Mouse (Mus musculus) testis, postnatal 10 days (tissue): Measurements from ENCODE around the gene Ptpn18.
"Not testable (repeated sequence)": the region's sequence is repeated elsewhere in the genome, so short reads cannot be mapped to it uniquely, and the experiment has no call there.

ENCODE experiments used
- DNase-seq: peaks from one replicate; pipeline ENCODE4 v3.0.0; 2021; ENCODE audit warnings: low spot score

The Ptpn18 gene

DNA sequence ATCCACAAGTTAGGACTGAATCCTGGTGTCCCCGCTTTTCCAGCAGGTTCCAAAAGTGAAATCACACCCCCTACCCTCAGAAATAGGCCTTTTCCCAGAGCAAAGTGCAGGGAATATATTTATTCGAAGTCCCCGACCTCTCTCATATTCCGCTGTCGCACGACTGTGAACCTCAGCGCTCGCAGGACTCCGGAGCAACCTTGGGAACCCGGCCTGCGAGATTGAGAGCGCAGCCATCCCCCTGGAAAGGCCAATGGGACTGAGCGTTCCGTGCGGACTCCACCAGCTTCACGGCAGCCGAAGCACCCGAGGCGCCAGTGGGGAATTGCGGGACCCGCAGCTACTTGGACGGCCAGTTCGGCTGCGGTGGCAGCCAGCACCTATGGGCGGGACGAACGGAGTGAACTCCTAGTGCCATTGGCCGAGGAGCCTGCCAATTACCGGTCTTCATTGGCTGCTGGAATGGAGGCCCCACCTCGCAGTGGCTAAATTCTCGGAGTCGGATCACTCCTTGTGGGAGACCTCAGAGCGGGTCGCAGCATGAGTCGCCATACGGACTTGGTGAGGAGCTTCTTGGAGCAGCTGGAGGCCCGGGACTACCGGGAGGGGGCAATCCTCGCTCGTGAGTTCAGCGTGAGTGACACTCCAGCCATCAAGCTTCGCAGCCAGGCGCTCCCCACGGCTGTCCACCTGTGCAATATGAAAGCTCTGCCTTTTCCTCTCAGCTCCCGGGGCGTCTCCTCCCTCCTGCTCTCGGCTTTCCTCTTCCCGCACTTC is at the start of gene Ptpn18:
Gene Ptpn18, plus strand, starts transcription at position 479 of the 777 bp plus-strand sequence.
- peak; percentile 89 for DNase-seq

DNA sequence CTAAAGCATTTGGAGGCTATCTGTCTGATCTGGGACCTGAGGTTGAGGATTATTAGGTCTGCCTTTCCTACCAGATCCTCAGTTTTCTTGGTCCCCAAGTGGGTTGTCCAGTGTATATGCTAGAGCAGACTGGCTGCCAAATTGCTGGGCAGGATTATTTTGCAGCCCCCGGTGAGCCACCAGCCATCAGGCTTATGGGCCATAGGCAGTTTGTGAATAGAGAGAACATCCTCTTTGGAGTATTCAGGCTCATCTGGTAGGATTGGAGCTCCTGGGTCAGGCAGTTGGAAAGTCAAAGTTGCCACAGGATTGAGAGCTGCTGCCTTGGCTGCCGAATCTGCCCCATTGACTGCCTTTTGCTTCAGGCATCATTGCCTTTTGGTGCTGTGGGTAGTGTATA is 31.1 kb upstream of the Ptpn18 start:
- DNase-seq: no peak

DNA sequence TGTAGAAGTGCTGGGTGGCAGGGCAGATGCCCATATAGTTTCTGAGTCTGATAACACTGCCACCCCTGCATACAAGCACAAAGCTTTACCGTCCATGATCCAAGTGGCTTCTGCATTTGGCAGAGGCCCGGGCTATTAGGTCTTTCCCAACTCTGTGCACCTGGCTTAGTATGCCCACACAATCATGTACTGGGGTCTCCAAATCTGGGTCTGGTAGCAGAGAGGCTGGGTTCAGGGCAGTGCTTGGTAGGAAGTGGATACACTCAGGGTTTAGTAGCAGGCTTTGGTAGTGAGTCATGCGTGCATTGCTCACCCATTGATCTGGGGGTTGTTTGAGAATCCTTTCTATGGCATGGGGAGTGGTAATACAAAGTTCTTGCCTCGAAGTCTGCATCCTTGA is 30.3 kb upstream of the Ptpn18 start:
- DNase-seq: no peak

DNA sequence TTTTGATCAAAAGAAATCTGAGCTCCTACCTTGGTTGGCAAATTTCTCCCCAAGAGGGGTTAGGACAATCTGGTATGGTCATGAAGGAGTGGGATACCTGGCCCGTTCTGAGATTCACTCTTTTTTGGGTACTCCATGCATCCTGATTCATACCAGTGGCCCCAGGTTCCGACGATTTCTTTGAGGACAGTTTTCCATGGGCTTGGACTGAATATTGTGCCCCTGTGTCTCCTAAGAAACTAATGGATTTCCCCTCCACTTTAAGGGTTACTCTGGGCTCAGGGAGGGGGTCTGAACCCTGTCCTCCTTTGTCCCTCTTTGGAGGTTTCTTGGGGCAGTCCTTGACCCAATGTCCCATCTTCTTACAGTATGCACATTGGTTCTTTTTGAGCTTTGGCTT is 28.6 kb upstream of the Ptpn18 start:
- no peak for DNase-seq

DNA sequence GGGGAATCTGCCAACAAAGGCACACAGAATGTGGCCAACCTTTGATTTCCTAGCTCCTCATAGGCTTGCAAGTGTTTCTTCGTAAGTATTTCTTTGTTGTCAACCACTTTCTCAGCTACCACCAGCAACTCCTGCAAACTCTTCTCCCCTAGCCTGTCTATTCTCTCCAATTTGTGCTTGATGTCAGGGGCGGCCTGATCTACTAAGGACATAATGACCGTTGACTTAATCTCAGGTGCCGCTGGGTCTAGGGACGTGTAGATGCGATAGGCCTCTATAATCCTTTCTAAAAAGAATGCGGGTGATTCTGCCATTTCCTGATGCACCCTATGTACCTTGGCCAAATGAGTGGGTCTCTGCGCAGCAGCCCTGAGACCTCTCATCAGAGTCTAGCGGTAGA is 28.1 kb upstream of the Ptpn18 start:
- DNase-seq: no peak

DNA sequence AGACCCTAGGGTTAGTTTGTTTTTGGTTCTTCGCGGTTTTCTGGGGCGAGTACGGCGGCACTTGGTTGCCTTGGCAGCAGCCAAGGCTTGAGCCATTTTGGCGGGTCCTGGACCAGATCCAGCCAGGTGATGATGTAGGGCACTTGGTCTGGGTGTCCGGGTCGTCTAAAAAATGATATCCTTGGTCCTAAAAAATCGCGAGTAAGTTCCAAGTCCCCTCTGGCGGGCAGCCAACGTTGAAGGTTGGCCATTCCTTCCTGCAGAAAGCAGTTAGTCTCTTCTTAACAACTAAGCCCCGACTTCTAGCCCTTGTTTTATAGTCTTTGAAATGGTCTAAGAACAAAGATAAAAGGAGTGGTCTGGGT is 27.2 kb upstream of the Ptpn18 start:
- peak; percentile 78 for DNase-seq

DNA sequence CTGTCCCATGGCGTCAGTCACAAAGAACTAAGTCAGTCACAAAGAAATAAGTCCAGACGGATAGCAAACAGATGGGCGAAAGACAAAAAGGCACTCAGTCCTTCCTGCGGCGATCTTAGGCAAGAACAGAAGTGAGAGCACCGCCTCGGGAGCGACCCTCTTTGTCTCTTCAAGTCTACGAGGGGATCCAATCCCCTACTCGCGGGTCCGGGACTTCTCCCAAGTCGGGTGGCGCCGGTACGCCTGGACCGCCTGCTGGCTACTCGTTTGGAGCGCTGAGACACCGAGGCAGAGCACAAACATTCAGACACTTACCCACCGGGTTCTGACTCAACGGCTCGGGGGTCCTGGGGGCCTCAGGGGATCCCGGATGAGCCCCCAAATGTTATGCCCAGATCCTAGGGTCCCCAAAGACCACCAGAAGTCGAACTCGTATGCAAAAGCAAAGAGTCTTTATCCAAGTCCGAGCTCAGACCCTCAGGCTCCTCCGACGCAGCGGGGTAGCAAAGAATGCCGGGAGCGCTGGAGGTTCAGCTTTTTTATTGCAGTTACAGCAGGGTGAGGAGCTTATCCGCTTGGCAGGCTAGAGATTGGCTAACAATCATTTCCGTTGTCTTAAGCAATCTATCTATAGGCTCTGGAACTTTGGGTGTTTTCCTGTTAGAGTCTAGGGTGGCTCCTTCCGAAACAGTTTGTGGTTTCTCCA is 26.6 kb upstream of the Ptpn18 start:
- peak; percentile 52 for DNase-seq

DNA sequence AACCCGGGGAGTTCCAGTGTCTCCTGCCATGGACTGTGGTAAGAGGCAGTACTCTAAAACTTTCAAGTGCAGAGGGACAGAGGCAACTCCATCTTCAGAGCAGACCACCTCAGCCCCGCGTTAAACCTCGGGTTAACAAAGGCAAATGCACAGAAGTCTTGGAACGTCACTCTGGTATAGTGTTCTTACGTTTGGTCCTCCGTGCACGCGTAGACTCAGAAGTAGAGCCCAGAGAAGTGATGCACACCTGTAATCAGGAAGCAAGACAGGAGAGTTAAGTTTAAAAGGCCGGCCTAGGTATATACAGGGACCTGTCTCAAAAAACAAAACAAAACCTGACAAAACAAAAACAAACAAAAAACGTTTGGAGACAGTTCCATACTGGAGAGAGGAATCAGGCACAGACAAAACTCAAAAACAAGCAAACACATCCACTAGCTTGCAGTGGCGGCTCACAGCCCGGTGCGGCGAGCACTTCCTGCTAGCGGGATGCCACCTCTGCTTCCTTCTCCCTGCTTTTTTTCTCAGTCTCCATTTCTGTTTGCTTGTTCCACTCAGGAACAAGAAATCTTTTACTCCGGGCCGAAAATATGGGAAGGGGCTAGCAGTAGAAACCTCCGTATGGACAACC is 25.6 kb upstream of the Ptpn18 start:
- DNase-seq: no peak

DNA sequence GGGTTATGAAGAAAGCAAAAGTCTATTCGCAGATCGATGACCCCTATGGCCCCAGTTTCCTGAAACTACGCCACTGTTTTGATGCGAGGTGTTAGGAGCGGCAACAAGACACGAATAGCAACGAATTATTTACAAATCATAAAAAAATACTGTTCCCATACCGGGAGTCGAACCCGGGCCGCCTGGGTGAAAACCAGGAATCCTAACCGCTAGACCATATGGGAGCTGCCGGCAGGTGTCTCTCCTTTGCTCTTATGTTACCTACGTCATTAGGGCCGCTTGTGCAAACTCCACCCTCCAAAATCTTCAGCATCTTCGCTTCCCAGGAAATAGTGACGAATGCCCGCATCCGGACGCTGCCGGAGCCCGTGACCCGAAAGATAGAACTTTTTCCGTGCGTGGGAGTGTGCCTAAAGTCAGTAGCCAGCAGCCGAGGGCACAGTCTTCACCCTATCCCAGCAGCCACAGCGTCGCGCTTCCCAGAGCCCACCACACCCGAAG is 24.9 kb upstream of the Ptpn18 start:
- DNase-seq: peak; percentile 88

DNA sequence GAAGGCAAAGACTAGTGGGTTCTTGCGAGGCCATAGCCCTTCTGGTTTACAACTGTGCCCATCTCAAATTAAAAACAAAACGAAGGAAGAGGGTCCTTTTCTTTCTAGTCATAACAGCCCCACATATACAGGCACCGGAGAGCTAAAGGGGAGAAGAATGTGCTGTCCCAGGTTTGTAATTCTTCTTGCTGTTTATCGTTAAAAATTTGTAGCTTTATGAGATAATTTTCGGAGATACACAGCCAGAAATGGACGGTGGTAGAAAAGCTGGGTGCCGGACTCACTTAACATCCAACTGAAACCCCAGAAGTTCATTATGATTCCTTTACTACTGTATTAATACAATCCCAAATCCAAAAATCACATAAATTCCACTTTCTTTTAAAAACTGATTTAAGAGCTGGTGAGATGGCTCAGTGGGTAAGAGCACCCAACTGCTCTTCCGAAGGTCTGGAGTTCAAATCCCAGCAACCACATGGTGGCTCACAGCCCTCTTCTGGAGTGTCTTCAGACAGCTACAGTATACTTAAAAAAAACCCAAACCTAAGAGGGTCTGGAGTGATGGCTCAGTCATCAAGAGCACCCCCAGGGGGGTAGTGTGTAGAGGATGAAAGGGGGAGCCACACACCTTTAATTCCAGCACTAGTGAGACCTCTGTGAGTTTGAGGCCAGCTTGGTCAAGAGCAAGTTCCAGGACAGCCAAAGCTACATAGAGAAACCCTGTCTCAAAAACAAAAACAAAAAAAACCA is 24.0 kb upstream of the Ptpn18 start:
- no peak for DNase-seq

DNA sequence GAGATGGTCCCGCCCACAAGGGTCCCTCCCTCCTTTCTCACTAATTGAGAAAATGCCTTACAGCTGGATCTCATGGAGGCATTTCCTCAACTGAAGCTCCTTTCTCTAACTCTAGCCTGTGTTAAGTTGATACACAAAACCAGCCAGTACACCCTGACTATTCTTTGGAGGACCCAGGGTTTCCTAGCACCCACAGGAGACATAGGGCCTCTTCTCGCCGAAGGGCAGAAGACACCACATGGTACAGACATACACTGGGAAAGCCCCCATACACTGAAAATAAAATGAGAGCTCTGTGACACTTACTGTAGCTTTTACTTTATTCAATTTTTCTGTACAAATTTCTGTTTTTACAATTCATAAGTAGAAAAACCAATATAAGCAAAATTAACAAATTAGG is 23.2 kb upstream of the Ptpn18 start:
- no peak for DNase-seq

DNA sequence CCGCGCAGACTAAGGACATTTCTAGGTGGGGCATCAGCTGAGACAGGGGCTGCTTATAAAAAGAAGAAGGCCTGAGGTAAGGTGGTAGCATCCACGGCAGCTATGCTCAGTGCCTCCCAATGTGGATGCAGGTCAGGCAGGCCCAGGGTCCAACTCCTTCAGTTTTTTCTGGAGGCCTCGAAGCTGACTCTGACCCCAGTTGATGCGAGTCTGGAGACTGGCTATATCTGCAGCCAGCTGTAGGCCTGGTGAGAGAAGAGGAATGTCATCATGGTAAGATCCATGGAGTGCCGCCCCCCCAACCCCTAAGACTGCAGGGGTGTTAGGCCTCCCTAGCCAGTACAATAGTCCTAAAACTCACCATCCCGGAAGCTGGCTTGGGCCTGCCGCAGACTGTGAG is 22.2 kb upstream of the Ptpn18 start:
- not testable (repeated sequence) for DNase-seq

DNA sequence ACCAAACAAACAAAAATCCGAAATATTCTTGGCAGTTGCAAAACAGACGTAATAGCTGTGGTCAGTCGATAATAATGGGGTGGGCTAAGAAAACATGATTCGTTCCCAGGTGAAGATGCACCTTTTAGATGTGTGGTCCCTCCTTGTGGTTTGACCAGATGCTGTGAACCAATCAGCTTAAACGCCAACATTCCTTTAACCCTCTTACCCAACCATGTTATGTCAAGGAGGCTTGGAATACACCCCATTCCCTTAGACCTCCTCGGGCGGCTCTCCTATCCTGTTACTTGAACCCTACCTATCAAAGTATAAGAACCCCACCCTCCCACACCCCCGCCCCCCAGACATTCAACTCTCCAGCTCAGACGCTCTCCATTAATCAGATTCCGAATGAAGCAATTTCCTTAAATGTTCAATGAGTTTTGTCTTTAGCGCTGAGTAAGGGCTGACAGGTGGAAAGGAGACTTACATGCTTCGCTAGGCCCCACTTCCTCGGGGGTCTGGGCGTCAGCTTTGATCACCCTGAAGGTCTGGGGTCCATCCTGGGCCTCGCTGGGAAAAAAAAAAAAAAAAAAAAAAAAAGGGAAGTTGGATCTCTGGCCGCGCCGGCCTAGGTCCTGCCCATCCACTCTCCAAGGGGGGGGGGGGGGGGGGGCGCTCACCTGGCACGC is 21.0 kb upstream of the Ptpn18 start:
- DNase-seq: no peak

DNA sequence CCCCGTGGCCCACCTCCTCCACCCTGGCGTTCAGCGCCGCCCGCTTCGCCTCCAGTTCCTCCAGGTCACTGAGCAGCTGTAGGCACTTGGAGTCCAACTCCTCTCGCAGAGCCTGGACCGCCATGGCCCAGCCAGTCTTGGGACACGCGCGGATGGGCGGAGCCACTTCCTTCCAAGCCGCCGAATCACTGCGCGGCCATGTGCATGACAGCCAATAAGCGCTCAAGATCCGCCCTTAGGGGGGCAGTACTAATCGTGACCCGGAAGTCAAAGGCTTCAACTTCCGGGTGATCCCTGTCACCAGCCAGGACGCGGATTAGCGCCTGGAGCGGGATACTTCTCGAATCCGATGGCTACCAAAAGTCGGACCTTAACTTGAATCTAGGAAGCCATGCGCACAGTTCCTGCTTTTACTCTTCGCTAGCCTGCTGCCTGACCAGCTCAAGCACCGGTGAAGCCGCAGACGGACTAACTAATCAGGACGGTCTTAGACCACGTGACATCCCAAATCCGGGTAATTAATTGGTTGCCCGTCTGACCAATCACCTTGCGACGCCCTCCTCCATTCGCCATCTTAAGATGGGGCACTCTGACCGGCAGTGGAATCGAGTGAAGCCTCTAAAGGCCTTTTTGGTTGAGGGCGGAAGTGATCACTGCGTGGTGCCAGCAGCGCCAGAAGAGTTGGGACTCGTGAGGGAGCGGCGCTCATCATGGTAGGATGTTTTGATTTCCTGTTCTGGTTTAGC is 20.2 kb upstream of the Ptpn18 start, which contains the start of the genes Ccdc115 and Imp4:
Gene Ccdc115, minus strand, starts transcription at position 458 of the 746 bp plus-strand sequence.
Gene Imp4, plus strand, starts transcription at position 637 of the 746 bp plus-strand sequence.
- DNase-seq: peak; percentile 96

DNA sequence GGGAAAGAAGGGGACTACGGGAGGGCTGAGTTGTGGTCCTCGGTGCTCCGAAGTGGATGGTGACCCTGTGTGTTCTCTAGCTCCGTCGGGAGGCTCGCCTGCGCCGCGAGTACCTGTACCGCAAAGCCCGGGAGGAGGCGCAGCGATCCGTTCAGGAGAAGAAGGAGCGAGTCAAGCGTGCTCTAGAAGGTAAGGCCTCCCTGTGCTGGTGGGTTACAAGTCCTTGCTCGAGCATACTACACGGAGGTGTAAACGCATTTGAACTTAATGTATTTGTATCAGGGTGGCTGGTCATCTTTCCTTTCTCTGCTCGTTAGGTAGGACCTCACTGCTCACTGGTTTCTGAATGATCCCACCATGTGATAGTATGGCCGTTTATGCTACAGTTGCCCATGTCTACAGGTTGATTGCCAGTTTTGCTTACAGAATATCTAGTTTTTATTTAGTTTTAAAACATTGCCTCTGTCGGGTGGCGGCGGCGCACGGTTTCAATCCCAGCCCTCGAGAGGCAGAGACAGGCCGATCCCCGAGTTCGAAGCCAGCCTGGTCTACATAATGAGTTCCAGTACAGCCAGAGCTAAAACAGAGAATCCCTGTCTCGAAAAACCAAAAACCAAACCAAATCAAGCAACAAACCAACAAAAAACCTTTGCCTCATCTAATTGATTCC is 19.5 kb upstream of the Ptpn18 start:
- peak; percentile 75 for DNase-seq

DNA sequence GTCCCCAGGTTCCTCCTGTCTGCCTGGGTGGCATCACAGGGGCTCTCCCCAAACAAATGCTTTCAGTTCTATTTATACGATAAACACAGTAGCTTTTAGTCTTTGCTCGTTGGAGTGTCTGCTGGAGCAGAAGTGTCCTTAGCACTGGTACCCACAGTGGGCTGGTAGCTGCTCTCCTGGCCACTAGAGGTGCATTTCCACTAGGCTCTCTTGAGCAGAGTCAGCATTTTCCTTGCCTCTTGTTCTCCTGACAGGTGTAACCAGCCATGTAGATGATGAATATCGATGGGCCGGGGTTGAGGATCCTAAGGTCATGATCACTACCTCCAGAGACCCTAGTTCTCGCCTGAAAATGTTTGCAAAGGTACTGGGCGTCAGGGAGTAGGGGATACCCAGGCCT is 16.4 kb upstream of the Ptpn18 start:
- no peak for DNase-seq

DNA sequence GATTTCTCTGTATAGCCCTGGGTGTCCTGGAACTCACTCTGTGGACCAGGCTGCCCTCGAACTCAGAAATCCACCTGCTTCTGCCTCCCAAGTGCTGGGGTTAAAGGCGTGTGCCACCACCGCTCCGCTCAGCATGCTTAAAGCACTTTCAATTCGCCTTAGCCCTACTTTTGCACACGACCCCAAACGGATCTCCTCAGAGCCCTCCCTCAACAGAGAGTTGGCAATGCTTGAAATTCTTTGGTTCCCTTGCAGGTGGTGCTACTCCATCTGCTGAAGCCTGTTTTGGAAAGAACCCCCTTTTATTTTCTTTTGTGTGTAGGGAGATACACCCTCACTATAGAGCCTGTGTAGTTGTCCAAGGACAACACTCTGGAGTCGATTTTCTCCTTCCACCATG is 1.1 kb upstream of the Ptpn18 start:
- DNase-seq: no peak

DNA sequence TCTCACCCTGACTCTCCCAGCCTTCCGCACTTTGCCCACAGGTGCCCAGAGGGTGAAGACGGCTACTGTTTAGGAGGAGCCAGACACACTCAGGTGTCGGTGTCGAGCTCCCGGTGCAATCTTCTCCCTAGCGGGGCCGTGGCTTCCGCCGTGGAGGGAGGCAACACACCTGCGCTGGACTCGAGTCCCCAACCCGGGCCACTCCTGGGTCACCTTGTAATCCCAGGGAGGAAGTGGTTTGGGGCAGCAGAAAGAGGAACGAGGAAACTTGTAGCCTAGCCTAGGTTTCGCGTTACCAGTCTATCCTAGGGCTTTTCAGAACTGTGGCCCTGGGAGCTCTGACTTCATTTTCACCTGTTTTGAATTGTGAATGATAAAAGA is 489 bp downstream of the Ptpn18 start:
- no peak for DNase-seq

DNA sequence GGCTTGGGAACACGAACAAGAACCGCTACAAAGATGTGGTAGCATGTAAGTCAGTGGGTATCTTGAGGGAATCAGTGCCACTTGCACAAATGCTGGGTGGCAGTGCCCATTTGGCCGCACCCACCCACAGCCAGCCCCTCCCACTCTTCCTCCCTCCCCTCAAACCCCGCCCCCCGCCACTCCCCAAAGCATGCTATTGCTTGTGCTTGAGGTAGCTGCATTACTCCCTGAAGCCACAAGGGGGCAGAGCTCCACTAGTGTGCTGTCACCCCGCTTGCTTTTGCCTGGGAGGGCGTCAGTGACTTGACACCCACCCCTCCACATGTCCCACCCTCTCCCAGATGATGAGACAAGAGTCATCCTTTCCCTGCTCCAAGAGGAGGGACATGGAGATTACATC is 3.2 kb downstream of the Ptpn18 start:
- DNase-seq: peak; percentile 81

DNA sequence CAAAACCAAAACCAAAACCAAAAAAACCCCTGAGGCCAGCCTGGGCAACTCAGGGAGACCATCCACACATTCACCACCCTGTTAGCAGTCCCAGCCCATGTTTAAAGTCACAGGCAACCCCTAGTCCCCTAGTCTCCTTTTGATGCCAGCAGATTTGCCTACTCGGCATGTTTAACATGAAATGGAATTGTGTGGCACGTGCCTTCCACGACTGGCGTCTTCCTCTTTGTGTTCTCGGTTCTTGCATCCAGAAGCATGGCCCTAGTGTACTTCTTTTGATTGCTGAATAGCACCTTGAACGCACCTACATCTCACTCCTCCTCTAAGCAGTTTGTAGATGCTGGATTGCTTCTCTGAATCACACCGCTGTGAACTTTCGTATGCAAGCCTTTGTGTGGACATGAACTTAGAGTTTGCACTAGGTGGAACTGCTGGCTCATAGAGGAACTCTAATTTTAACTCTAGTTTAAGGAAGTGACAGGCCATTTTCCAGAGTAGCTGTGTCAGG is 4.8 kb downstream of the Ptpn18 start:
- no peak for DNase-seq
